Mouse (Mus musculus): ENCODE results near the gene Wdr60. TPM values are rescaled to one million over a fixed set of nuclear protein-coding genes. Genes with fewer than 3 reads are reported as not detected.
A peak's percentile ranks its signal among the peaks of the same experiment; 100 is the strongest.

Wdr60 gene
- polyA plus RNA-seq, 1 experiment = 13.5 TPM

- DNase-seq = no peak
- no peak overlapping the region for H3K4me3 ChIP-seq (replicated peaks; ENCODE audit: insufficient read depth, low read depth, low read length)
- WGBS = 89% methylated on average over 2 of the region's 2 CpGs
Observed at GRCm38 (mm10) chr12:116283511-116283910, 20.7 kb upstream of the Wdr60 start.

DNA sequence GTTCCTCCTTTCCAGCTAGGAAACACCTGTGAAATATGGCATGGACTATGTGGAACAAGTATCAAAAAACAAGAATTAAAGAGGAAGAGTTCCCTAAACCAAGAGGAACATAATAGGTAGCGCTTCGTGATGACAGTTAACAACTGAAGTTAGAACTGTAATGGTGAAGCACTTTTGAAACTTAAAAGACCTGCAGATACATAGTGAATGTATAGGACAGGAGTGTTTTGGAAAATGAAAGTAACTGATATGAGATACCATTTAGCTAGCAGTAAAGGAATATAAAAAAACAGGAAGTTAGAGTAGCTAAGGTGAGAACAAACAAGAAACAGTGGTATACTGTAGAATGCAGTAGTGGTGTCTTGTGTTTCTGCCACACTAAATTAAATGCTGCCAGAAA is 20.0 kb upstream of the Wdr60 start:
- Histone ChIP-seq H3K4me3 (replicated peaks; ENCODE audit: insufficient read depth, low read depth, low read length) (no peak overlapping the region), H3K27ac (ENCODE audit: insufficient read depth, low read length) (no peak overlapping the region), H3K27me3 (ENCODE audit: control insufficient read depth, insufficient read depth, low read length) (no peaks in the 10 kb centered on the region), H3K4me1 (ENCODE audit: control insufficient read depth, insufficient read depth, low read length) (no peaks in the 10 kb centered on the region)
- DNase-seq = no peak
- WGBS = 86% methylated on average over 2 of the region's 2 CpGs
- TF ChIP-seq CTCF (IDR thresholded peaks at IDR 0.05; ENCODE audit: borderline replicate concordance, insufficient read depth, low read depth, low read length) (no peak), POLR2A (IDR thresholded peaks at IDR 0.05; ENCODE audit: borderline replicate concordance, insufficient read depth, low read length) (no peak)

More at GRCm38 (mm10) chr12:116283511-116283910, 20.7 kb upstream of the Wdr60 start:
- Histone ChIP-seq H3K27me3 (ENCODE audit: control insufficient read depth, insufficient read depth, low read length) (no peaks in the 10 kb centered on the region), H3K27ac (ENCODE audit: insufficient read depth, low read length) (no peak overlapping the region), H3K4me1 (ENCODE audit: control insufficient read depth, insufficient read depth, low read length) (no peaks in the 10 kb centered on the region)
- TF ChIP-seq CTCF (IDR thresholded peaks at IDR 0.05; ENCODE audit: borderline replicate concordance, insufficient read depth, low read depth, low read length) (no peak), POLR2A (IDR thresholded peaks at IDR 0.05; ENCODE audit: borderline replicate concordance, insufficient read depth, low read length) (no peak)

DNA sequence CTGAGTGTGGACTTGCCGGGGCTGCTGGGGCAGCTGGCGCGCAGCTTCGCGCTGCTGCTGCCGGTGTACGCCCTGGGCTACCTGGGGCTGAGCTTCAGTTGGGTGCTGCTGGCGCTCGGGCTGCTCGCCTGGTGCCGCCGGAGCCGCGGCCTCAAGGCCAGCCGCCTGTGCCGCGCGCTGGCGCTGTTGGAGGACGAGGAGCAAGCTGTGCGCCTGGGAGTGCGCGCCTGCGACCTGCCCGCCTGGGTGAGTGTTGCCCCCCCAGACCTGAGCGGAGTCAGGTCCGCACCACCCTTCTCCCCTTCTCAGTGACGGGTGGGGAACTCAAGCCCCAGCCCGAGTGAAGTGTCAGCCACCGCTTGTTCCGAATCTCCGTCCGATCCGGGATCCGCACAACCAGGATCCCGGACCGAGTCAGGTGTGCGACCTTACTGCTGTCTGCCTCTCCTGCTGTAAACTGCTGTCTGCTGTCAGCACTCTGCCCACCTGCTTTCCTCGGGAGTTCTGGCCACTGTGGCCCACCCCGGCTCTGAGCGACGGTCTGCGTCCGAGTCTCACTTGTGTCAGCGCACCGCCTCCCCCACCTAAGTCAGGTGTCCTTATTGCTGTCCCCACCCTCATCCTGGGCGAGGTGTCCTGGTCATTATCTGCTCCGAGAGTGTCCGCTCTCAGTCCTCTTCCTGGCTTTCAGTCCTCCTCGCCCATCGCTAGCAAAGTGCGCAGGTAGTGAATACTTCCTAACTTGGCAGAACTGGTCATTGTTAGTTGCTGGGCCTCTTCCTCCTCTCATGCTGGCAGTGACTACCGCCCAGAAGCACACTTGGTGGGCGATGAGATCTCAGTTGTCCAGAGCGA is 18.8 kb upstream of the Wdr60 start:
- no peaks in the 10 kb centered on the region for H3K27me3 ChIP-seq (ENCODE audit: control insufficient read depth, insufficient read depth, low read length)
- WGBS = under 1% methylated on average over 55 of the region's 55 CpGs
- TF ChIP-seq POLR2A (IDR thresholded peaks at IDR 0.05; ENCODE audit: borderline replicate concordance, insufficient read depth, low read length) (no peak), CTCF (IDR thresholded peaks at IDR 0.05; ENCODE audit: borderline replicate concordance, insufficient read depth, low read depth, low read length) (no peak)
- H3K4me3 ChIP-seq (replicated peaks; ENCODE audit: insufficient read depth, low read depth, low read length) = peak overlapping the region; percentile 87
- DNase-seq = peak in 1 of 2 experiments; percentile 71
- no peaks in the 10 kb centered on the region for H3K4me1 ChIP-seq (ENCODE audit: control insufficient read depth, insufficient read depth, low read length)
- H3K27ac ChIP-seq (ENCODE audit: insufficient read depth, low read length) = peak overlapping the region; percentile 34

DNA sequence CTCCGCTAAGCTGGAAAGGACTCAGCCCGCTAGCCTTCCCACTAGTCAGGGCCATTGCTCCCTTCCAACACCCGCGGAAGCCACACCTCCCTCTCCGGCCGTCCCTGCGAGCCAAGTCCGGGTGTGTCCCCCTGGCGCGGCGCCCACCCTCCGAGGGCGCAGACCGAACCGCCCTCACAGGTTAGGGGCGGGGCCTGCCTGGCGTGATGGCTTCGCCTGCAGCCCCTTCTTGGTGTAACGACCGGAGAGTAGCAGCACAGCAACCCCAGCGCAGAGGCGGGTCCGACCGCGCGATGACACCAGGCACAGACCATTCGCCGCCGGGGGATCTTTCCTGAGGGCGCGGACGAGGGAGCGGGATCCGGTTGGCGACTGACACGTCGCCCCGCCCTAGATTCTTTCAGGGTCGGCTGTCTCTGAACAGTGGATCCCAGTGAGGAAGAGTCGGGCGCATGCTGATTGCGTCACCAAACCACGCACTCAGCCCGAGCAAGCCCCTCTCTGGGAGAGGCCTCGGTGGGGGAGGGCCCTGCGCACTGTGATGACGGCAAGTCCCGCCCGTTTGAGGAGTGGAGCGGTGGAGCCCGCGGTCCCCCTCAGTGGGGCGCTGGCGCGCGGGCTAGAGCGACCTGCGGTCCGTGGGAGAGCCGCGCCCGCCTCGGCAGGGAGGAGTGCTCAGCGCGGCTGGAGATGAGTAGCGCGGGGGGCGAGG is 18.0 kb upstream of the Wdr60 start, which contains the start of gene Esyt2:
TSS of gene Esyt2 (plus strand) at position 544 of the 712 bp plus-strand sequence.
- H3K4me1 ChIP-seq (ENCODE audit: control insufficient read depth, insufficient read depth, low read length) = no peaks in the 10 kb centered on the region
- DNase-seq = peak; percentile 99
- under 1% methylated on average over 68 of the region's 68 CpGs for WGBS
- no peak for TF ChIP-seq CTCF (IDR thresholded peaks at IDR 0.05; ENCODE audit: borderline replicate concordance, insufficient read depth, low read depth, low read length)
- TF ChIP-seq POLR2A (IDR thresholded peaks at IDR 0.05; ENCODE audit: borderline replicate concordance, insufficient read depth, low read length) = peak; percentile 57; the same call in 1 of the 2 replicates
- H3K4me3 ChIP-seq (replicated peaks; ENCODE audit: insufficient read depth, low read depth, low read length) = peak within 1 kb of the TSS; percentile 87
- peak within 1 kb of the TSS; percentile 71 for H3K27ac ChIP-seq (ENCODE audit: insufficient read depth, low read length)
- no peaks in the 10 kb centered on the region for H3K27me3 ChIP-seq (ENCODE audit: control insufficient read depth, insufficient read depth, low read length)

GRCm38 (mm10) chr12:116280149-116280652 is 17.4 kb upstream of the Wdr60 start:
- H3K27ac ChIP-seq (ENCODE audit: insufficient read depth, low read length) = peak overlapping the region; percentile 71
- no peak for TF ChIP-seq CTCF (IDR thresholded peaks at IDR 0.05; ENCODE audit: borderline replicate concordance, insufficient read depth, low read depth, low read length)
- no peak for TF ChIP-seq POLR2A (IDR thresholded peaks at IDR 0.05; ENCODE audit: borderline replicate concordance, insufficient read depth, low read length)
- H3K4me1 ChIP-seq (ENCODE audit: control insufficient read depth, insufficient read depth, low read length) = no peaks in the 10 kb centered on the region
- peak overlapping the region; percentile 87 for H3K4me3 ChIP-seq (replicated peaks; ENCODE audit: insufficient read depth, low read depth, low read length)
- H3K27me3 ChIP-seq (ENCODE audit: control insufficient read depth, insufficient read depth, low read length) = no peaks in the 10 kb centered on the region
- DNase-seq = no peak
- under 1% methylated on average over 7 of the region's 7 CpGs for WGBS

- TF ChIP-seq POLR2A (IDR thresholded peaks at IDR 0.05; ENCODE audit: borderline replicate concordance, insufficient read depth, low read length) (no peak), CTCF (IDR thresholded peaks at IDR 0.05; ENCODE audit: borderline replicate concordance, insufficient read depth, low read depth, low read length) (no peak)
- Histone ChIP-seq H3K27me3 (ENCODE audit: control insufficient read depth, insufficient read depth, low read length) (no peaks in the 10 kb centered on the region), H3K27ac (ENCODE audit: insufficient read depth, low read length) (no peak overlapping the region), H3K4me1 (ENCODE audit: control insufficient read depth, insufficient read depth, low read length) (no peaks in the 10 kb centered on the region), H3K4me3 (replicated peaks; ENCODE audit: insufficient read depth, low read depth, low read length) (no peak overlapping the region)
- no peak for DNase-seq
- WGBS = 96% methylated on average over 2 of the region's 2 CpGs
Observed at GRCm38 (mm10) chr12:116279181-116279580, 16.4 kb upstream of the Wdr60 start.

GRCm38 (mm10) chr12:116278541-116278940 is 15.7 kb upstream of the Wdr60 start:
- TF ChIP-seq POLR2A (IDR thresholded peaks at IDR 0.05; ENCODE audit: borderline replicate concordance, insufficient read depth, low read length) (no peak), CTCF (IDR thresholded peaks at IDR 0.05; ENCODE audit: borderline replicate concordance, insufficient read depth, low read depth, low read length) (no peak)
- H3K27ac ChIP-seq (ENCODE audit: insufficient read depth, low read length) = no peak overlapping the region
- WGBS = 94% methylated on average over 1 of the region's 1 CpGs

More at GRCm38 (mm10) chr12:116278541-116278940, 15.7 kb upstream of the Wdr60 start:
- DNase-seq = no peak
- Histone ChIP-seq H3K4me1 (ENCODE audit: control insufficient read depth, insufficient read depth, low read length) (no peaks in the 10 kb centered on the region), H3K4me3 (replicated peaks; ENCODE audit: insufficient read depth, low read depth, low read length) (no peak overlapping the region), H3K27me3 (ENCODE audit: control insufficient read depth, insufficient read depth, low read length) (no peaks in the 10 kb centered on the region)
